Mouse (Mus musculus) heart, embryonic 10.5 days (tissue): ENCODE results near the gene Gm10720. TPM values are rescaled to one million over a fixed set of nuclear protein-coding genes. Genes with fewer than 3 reads are reported as not detected.
A peak's percentile ranks its signal among the peaks of the same experiment; 100 is the strongest.
"Not testable (repeated sequence)": the region's sequence is repeated elsewhere in the genome, so short reads cannot be mapped to it uniquely, and the experiment has no call there.

Experiments used
- DNase-seq: peaks from one replicate; pipeline ENCODE4 v3.0.0-alpha.2; 2017; ENCODE audit warnings: low spot score
- H3K27ac ChIP-seq: fragments of 300-500 bp; sonication (generic); 2 replicates; pipeline ENCODE4 v1.5.1; 2016; ENCODE audit warnings: mild to moderate bottlenecking
- H3K27me3 ChIP-seq: fragments of 300-500 bp; sonication (generic); 2 replicates; pipeline ENCODE4 v1.6.1; 2016; ENCODE audit warnings: mild to moderate bottlenecking; ENCODE audit not compliant: poor library complexity, insufficient read depth, severe bottlenecking
- H3K36me3 ChIP-seq: fragments of 300-500 bp; sonication (generic); 2 replicates; pipeline ENCODE4 v1.6.1; 2016; ENCODE audit warnings: mild to moderate bottlenecking, moderate library complexity
- H3K4me1 ChIP-seq: fragments of 300-500 bp; sonication (generic); 2 replicates; pipeline ENCODE4 v1.6.1; 2016; ENCODE audit warnings: mild to moderate bottlenecking
- H3K4me3 ChIP-seq: fragments of 300-500 bp; sonication (generic); 2 replicates; pipeline ENCODE4 v1.5.1; 2016; ENCODE audit warnings: mild to moderate bottlenecking, moderate library complexity
- H3K9me3 ChIP-seq: fragments of 300-500 bp; sonication (generic); 2 replicates; pipeline ENCODE4 v1.6.1; 2016; ENCODE audit warnings: mild to moderate bottlenecking, moderate library complexity
- WGBS: fragments of 180-500 bp; shearing (Covaris S2); methylation state at CpG from one replicate; pipeline ENCODE4 v1.1.7; 2016; 5-methylcytosine and 5-hydroxymethylcytosine counted together
- polyA plus RNA-seq: library from polyadenylated mRNA; unstranded; fragments of >200 nt; fragmentation: Nextera tagmentation; extraction: Ambion mirVana; gene quantifications from 2 replicates; pipeline ENCODE4 v1.2.1, GENCODE M21; 2016

Gm10720 gene
- polyA plus RNA-seq, 1 experiment from 2014 or later = not detected

DNA sequence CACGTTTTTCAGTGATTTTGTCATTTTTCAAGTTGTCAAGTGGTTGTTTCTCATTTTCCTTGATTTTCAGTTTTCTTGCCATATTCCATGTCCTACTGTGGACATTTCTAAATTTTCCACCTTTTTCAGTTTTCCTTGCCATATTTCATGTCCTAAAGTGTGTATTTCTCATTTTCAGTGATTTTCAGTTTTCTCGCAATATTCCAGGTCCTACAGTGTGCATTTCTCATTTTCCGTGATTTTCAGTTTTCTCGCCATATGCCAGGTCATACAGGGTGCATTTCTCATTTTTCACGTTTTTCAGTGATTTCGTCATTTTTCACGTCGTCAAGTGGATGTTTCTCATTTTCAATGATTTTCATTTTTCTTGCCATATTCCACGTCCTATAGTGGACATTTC lies 3.5 kb downstream of the Gm10720 start:
- not testable (repeated sequence) for H3K27ac ChIP-seq, DNase-seq, H3K4me1 ChIP-seq, H3K27me3 ChIP-seq, H3K9me3 ChIP-seq, H3K36me3 ChIP-seq, H3K4me3 ChIP-seq
- WGBS = 57% methylated on average over 9 of the region's 9 CpGs

DNA sequence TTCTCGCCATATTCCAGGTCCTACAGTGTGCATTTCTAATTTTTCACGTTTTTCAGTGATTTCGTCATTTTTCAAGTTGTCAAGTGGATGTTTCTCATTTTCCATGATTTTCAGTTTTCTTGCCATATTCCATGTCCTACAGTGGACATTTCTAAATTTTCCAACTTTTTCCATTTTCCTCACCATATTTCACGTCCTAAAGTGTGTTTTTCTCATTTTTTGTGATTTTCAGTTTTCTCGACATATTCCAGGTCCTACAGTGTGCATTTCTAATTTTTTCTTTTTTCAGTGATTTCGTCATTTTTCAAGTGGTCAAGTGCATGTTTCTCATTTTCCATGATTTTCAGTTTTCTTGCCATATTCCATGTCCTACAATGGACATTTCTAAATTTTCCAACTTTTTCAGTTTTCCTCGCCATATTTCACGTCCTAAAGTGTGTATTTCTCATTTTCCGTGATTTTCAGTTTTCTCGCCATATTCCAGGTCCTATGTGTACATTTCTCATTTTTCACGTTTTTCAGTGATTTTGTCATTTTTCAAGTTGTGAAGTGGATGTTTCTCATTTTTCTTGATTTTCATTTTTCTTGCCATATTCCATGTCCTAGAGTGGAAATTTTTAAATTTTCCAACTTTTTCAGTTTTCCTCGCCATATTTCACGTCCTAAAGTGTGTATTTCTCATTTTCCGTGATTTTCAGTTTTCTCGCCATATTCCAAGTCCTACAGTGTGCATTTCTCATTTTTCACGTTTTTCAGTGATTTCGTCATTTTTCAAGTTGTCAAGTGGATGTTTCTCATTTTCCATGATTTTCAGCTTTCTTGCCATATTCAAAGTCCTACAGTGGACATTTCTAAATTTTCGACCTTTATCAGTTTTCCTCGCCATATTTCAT lies 4.6 kb downstream of the Gm10720 start:
- H3K9me3 ChIP-seq, H3K27me3 ChIP-seq, H3K4me1 ChIP-seq, H3K4me3 ChIP-seq, H3K36me3 ChIP-seq, DNase-seq, H3K27ac ChIP-seq: not testable (repeated sequence)
- 73% methylated on average over 17 of the region's 19 CpGs for WGBS

DNA sequence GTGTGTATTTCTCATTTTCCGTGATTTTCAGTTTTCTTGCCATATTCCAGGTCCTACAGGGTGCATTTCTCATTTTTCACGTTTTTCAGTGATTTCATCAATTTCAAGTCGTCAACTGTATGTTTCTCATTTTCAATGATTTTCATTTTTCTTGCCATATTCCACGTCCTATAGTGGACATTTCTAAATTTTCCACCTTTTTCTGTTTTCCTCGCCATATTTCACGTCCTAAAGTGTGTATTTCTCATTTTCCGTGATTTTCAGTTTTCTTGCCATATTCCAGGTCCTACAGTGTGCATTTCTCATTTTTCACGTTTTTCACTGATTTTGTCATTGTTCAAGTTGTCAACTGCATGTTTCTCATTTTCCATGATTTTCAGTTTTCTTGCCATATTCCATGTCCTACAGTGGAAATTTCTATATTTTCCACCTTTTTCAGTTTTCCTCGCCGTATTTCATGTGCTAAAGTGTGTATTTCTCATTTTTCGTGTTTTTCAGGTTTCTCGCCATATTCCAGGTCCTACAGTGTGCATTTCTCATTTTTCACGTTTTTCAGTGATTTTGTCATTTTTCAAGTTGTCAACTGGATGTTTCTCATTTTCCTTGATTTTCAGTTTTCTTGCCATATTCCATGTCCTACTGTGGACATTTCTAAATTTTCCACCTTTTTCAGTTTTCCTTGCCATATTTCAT lies 7.0 kb downstream of the Gm10720 start:
- not testable (repeated sequence) for H3K4me1 ChIP-seq, H3K4me3 ChIP-seq, H3K36me3 ChIP-seq, H3K27ac ChIP-seq, H3K27me3 ChIP-seq, H3K9me3 ChIP-seq
- whole genome bisulfite sequencing = 70% methylated on average over 11 of the region's 13 CpGs
- peak; percentile 76 for DNase-seq

DNA sequence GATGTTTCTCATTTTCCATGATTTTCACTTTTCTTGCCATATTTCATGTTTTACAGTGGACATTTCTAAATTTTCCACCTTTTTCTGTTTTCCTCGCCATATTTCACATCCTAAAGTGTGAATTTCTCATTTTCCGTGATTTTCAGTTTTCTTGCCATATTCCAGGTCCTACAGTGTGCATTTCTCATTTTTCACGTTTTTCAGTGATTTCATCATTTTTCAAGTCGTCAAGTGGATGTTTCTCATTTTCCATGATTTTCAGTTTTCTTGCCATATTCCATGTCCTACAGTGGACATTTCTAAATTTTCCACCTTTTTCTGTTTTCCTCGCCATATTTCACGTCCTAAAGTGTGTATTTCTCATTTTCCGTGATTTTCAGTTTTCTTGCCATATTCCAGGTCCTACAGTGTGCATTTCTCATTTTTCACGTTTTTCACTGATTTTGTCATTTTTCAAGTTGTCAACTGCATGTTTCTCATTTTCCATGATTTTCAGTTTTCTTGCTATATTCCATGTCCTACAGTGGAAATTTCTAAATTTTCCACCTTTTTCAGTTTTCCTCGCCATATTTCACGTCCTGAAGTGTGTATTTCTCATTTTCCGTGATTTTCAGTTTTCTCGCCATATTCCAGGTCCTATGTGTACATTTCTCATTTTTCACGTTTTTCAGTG lies 8.0 kb downstream of the Gm10720 start, which contains the start of gene Gm10718:
TSS of gene Gm10718 (plus strand) at position 236 of the 673 bp plus-strand sequence.
- not testable (repeated sequence) for H3K4me3 ChIP-seq, H3K4me1 ChIP-seq, H3K9me3 ChIP-seq, H3K27ac ChIP-seq, H3K36me3 ChIP-seq, DNase-seq, H3K27me3 ChIP-seq
- WGBS = 69% methylated on average over 12 of the region's 13 CpGs

DNA sequence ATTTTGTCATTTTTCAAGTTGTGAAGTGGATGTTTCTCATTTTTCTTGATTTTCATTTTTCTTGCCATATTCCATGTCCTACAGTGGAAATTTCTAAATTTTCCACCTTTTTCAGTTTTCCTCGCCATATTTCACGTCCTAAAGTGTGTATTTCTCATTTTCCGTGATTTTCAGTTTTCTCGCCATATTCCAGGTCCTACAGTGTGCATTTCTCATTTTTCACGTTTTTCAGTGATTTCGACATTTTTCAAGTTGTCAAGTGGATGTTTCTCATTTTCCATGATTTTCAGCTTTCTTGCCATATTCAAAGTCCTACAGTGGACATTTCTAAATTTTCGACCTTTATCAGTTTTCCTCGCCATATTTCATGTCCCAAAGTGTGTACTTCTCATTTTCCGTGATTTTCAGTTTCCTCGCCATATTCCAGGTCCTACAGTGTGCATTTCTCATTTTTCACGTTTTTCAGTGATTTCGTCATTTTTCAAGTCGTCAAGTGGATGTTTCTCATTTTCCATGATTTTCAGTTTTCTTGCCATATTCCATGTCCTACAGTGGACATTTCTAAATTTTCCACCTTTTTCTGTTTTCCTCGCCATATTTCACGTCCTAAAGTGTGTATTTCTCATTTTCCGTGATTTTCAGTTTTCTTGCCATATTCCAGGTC lies 8.7 kb downstream of the Gm10720 start:
- not testable (repeated sequence) for H3K9me3 ChIP-seq, H3K27ac ChIP-seq, H3K36me3 ChIP-seq, H3K4me1 ChIP-seq, H3K27me3 ChIP-seq, H3K4me3 ChIP-seq, DNase-seq
- 70% methylated on average over 16 of the region's 16 CpGs for WGBS

DNA sequence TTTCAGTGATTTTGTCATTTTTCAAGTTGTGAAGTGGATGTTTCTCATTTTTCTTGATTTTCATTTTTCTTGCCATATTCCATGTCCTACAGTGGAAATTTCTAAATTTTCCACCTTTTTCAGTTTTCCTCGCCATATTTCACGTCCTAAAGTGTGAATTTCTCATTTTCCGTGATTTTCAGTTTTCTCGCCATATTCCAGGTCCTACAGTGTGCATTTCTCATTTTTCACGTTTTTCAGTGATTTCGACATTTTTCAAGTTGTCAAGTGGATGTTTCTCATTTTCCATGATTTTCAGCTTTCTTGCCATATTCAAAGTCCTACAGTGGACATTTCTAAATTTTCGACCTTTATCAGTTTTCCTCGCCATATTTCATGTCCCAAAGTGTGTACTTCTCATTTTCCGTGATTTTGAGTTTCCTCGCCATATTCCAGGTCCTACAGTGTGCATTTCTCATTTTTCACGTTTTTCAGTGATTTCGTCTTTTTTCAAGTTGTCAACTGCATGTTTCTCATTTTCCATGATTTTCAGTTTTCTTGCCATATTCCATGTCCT lies 9.5 kb downstream of the Gm10720 start, which contains the start of gene Gm10717:
TSS of gene Gm10717 (plus strand) at position 506 of the 556 bp plus-strand sequence.
- not testable (repeated sequence) for H3K4me1 ChIP-seq, DNase-seq, H3K4me3 ChIP-seq, H3K36me3 ChIP-seq, H3K9me3 ChIP-seq, H3K27me3 ChIP-seq, H3K27ac ChIP-seq
- 68% methylated on average over 12 of the region's 12 CpGs for WGBS

DNA sequence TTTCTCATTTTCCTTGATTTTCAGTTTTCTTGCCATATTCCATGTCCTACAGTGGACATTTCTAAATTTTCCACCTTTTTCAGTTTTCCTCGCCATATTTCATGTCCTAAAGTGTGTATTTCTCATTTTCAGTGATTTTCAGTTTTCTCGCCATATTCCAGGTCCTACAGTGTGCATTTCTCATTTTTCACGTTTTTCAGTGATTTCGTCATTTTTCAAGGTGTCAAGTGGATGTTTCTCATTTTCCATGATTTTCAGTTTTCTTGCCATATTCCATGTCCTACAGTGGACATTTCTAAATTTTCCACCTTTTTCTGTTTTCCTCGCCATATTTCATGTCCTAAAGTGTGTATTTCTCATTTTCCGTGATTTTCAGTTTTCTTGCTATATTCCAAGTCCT lies 10.2 kb downstream of the Gm10720 start:
- not testable (repeated sequence) for H3K27me3 ChIP-seq, H3K9me3 ChIP-seq, H3K4me1 ChIP-seq, H3K36me3 ChIP-seq, H3K4me3 ChIP-seq, DNase-seq, H3K27ac ChIP-seq
- WGBS = 68% methylated on average over 5 of the region's 6 CpGs

DNA sequence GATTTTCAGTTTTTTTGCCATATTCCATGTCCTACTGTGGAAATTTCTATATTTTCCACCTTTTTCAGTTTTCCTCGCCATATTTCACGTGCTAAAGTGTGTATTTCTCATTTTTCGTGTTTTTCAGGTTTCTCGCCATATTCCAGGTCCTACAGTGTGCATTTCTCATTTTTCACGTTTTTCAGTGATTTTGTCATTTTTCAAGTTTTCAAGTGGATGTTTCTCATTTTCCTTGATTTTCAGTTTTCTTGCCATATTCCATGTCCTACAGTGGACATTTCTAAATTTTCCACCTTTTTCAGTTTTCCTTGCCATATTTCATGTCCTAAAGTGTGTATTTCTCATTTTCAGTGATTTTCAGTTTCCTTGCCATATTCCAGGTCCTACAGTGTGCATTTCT lies 10.7 kb downstream of the Gm10720 start:
- H3K27ac ChIP-seq, H3K4me3 ChIP-seq, H3K9me3 ChIP-seq, DNase-seq, H3K4me1 ChIP-seq, H3K36me3 ChIP-seq, H3K27me3 ChIP-seq: not testable (repeated sequence)
- 73% methylated on average over 5 of the region's 5 CpGs for whole genome bisulfite sequencing

DNA sequence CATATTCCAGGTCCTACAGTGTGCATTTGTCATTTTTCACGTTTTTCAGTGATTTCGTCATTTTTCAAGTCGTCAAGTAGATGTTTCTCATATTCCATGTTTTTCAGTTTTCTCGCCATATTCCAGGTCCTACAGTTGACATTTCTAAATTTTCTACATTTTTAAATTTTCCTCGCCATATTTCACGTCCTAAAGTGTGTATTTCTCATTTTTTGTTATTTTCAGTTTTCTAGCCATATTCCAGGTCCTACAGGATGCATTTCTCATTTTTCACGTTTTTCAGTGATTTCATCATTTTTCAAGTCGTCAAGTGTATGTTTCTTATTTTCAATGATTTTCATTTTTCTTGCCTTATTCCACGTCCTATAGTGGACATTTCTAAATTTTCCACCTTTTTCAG lies 11.3 kb downstream of the Gm10720 start:
- not testable (repeated sequence) for H3K27ac ChIP-seq, DNase-seq, H3K36me3 ChIP-seq, H3K9me3 ChIP-seq, H3K4me3 ChIP-seq, H3K27me3 ChIP-seq, H3K4me1 ChIP-seq
- WGBS = 63% methylated on average over 9 of the region's 9 CpGs

DNA sequence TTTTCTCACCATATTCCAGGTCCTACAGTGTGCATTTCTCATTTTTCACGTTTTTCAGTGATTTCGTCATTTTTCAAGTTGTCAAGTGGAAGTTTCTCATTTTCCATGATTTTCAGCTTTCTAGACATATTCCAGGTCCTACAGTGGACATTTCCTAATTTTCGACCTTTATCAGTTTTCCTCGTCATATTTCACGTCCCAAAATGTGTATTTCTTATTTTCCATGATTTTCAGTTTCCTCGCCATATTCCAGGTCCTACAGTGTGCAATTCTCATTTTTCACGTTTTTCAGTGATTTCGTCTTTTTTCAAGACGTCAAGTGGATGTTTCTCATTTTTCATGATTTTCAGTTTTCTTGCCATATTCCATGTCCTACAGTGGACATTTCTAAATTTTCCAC lies 11.7 kb downstream of the Gm10720 start:
- peak; percentile 89 for DNase-seq
- not testable (repeated sequence) for H3K27me3 ChIP-seq, H3K9me3 ChIP-seq, H3K27ac ChIP-seq, H3K36me3 ChIP-seq, H3K4me1 ChIP-seq, H3K4me3 ChIP-seq
- 64% methylated on average over 9 of the region's 9 CpGs for WGBS

DNA sequence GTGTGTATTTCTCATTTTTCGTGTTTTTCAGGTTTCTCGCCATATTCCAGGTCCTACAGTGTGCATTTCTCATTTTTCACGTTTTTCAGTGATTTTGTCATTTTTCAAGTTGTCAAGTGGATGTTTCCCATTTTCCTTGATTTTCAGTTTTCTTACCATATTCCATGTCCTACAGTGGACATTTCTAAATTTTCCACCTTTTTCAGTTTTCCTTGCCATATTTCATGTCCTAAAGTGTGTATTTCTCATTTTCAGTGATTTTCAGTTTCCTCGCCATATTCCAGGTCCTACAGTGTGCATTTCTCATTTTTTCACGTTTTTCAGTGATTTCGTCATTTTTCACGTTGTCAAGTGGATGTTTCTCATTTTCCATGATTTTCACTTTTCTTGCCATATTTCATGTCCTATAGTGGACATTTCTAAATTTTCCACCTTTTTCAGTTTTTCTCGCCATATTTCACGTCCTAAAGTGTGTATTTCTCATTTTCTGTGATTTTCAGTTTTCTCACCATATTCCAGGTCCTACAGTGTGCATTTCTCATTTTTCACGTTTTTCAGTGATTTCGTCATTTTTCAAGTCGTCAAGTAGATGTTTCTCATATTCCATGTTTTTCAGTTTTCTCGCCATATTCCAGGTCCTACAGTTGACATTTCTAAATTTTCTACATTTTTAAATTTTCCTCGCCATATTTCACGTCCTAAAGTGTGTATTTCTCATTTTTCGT lies 14.0 kb downstream of the Gm10720 start:
- not testable (repeated sequence) for H3K4me3 ChIP-seq, H3K4me1 ChIP-seq, DNase-seq, H3K9me3 ChIP-seq, H3K27ac ChIP-seq, H3K36me3 ChIP-seq, H3K27me3 ChIP-seq
- 58% methylated on average over 13 of the region's 16 CpGs for WGBS

DNA sequence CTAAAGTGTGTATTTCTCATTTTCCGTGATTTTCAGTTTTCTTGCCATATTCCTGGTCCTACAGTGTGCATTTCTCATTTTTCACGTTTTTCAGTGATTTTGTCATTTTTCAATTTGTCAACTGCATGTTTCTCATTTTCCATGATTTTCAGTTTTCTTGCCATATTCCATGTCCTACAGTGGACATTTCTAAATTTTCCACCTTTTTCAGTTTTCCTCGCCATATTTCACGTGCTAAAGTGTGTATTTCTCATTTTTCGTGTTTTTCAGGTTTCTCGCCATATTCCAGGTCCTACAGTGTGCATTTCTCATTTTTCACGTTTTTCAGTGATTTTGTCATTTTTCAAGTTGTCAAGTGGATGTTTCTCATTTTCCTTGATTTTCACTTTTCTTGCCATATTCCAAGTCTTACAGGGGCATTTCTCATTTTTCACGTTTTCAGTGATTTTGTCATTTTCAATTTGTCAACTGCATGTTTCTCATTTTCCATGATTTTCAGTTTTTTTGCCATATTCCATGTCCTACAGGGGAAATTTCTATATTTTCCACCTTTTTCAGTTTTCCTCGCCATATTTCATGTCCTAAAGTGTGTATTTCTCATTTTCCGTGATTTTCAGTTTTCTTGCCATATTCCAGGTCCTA lies 15.3 kb downstream of the Gm10720 start:
- DNase-seq = peak; percentile 97
- not testable (repeated sequence) for H3K4me1 ChIP-seq, H3K4me3 ChIP-seq, H3K9me3 ChIP-seq, H3K36me3 ChIP-seq, H3K27ac ChIP-seq, H3K27me3 ChIP-seq
- WGBS = 58% methylated on average over 2 of the region's 10 CpGs
